Mouse (Mus musculus): ENCODE measurements around the gene Rin1.
"Not testable (repeated sequence)": the region's sequence is repeated elsewhere in the genome, so short reads cannot be mapped to it uniquely, and the experiment has no call there.

Gene Rin1

GRCm38 (mm10) chr19:5050047-5050905 is at the start of gene Rin1:
Rin1 (plus strand) TSS chr19:5050481.
- DNase-seq (ENCODE audit: low spot score): no peak

- DNase-seq (ENCODE audit: low spot score): peak; percentile 83
These were observed 48.4 kb upstream of the Rin1 start for GRCm38 (mm10) chr19:5001666-5002406.

GRCm38 (mm10) chr19:5003644-5004043 is 46.6 kb upstream of the Rin1 start:
- DNase-seq (ENCODE audit: low spot score): not testable (repeated sequence)

DNA sequence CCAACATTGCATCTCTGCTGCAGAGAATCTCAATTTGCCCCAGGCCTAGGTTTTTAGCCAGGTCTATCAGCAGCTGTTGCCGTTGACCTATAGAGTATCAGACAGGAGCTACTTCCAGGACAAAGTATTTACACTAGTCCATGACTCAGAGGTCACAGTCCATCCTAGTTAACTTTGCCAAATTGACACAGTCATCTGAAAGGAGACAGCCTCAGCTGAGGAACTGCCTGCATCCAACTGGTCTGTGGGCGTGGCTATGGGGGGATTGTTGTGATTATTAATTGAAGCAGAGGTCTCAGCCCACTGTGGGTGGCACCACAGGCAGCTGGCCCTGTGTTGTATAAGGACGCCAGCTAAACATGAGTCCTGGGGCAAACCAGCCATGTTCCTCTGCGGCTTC is 45.4 kb upstream of the Rin1 start:
- no peak for DNase-seq (ENCODE audit: low spot score)

DNA sequence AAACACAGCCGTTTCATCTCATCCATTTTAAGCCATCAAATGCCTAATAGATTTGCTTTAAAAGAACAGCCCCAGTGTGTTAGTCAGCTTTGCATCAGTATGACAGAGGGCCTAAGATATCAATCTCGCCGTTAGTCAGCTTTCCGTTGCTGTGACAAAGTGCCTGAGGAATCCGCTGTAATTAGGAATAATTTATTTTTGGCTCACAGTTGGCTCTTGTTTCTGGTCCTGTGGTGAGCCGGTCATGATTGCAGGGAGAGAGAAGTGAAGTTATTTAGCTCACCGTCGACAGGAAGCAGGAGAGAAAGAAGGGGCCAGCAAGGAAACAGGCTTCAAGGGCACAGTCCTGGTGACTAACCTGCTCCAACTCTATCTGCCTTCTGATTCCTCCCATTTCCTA is 37.1 kb upstream of the Rin1 start:
- DNase-seq (ENCODE audit: low spot score): no peak

DNA sequence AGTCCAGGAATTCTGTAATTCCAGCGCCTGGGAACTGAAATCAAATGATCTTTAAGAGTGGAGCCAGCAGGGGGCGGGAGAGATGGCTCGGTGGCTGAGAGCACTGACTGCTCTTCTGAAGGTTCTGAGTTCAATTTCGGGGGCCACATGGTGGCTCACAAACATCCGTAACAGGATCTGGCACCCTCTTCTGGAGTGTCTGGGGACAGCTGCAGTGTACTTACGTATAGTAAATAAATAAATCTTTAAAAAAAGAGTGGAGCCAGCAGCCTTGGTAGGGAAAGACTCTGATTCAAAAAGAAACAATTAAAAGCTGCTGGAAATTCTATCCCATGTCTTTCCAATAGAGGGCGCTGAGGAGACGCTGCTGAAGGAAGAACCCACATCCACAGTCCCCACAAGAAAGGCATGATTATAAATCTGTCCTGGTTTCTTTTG is 35.3 kb upstream of the Rin1 start:
- DNase-seq (ENCODE audit: low spot score): peak; percentile 66

DNA sequence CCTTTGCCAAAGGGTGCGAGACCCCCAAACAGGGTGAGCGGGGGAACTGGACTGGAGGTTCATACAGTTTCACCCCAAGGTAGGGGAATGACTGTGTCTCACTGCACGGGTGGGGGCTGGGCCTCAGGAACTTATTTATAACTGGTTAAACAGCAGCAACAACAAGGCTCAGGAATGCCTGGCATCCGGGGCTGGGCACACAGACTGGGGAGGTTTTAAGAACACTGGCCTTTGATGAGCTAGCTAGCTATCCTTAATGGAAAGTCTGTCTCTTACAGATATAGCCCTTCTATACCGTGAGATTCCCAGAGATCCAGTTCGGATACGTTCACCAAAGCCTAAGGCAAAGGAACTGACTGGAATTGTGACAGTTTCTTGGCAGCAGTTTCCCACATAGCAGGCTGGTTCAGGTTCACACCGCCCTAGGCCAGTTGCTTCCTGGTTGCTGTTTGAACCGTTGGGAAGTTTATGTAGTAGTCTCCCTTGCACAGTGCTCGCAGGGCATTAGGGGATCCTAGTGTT is 34.0 kb upstream of the Rin1 start:
- no peak for DNase-seq (ENCODE audit: low spot score)

GRCm38 (mm10) chr19:5016782-5017181 is 33.5 kb upstream of the Rin1 start:
- DNase-seq (ENCODE audit: low spot score): peak; percentile 83

- DNase-seq (ENCODE audit: low spot score): no peak
These were observed 32.7 kb upstream of the Rin1 start for GRCm38 (mm10) chr19:5017611-5018010.

- no peak for DNase-seq (ENCODE audit: low spot score)
These were observed 32.1 kb upstream of the Rin1 start for GRCm38 (mm10) chr19:5018191-5018590.

- DNase-seq (ENCODE audit: low spot score): no peak
These were observed 28.9 kb upstream of the Rin1 start for GRCm38 (mm10) chr19:5021416-5021815.

DNA sequence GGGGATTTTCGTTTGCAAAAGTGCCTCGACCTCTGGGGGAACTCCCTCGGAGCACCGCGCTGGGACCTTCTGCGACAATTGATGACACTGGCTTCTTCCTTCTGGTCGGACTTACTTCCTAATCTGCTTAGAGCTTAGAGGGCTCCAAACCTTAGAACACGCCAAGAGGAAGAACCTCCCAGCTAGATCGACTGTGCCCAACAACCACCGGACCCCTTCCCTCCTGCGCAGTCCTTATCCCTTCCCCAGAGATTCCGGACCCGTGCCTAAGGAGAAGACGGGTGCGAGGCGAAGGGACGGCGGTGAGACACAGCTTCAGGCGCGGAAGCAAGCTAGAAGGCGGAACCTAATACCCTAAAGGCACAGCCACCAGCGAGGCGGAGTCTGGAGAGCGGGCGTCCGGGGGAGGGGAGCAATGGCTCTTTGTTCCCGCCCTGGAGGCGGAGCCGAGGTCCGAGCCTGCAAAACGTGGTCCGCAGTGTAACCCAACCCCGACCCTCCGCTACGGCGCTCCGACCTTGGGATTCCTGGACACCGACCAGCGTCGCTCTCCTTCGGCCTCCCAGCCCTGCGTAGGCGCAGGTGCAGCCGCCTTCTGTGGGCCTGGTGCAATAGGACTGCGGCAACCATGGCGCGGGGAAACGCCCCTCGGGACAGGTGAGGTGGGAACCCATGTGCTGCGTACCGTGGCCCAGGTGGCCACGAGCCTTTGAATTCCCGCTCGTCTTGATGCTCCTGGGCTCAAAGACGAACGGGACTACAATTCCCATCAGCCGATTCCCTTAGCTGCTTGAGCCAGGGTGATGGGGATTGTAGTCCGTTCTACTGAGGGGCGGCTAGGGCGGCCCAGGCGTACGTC is 26.4 kb upstream of the Rin1 start, which contains the start of gene Slc29a2:
TSS of gene Slc29a2 (plus strand) at position 240 of the 859 bp plus-strand sequence.
- DNase-seq (ENCODE audit: low spot score): peak; percentile 95

DNA sequence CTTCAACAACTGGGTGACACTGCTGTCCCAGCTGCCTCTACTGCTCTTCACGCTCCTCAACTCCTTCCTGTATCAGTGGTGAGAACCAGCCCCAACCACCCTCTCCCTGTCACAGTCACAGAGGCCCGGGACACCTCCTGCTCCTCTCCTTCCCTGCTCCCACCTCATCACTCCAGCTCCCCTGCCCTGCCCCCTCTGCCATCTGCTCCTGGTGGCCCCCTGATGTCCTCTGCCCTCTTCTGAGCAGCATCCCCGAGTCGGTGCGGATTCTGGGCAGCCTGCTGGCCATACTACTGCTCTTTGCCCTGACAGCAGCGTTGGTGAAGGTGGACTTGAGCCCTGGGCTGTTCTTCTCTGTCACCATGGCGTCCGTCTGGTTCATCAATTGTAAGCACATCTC is 24.2 kb upstream of the Rin1 start:
- no peak for DNase-seq (ENCODE audit: low spot score)

- DNase-seq (ENCODE audit: low spot score): no peak
These were observed 17.6 kb upstream of the Rin1 start for GRCm38 (mm10) chr19:5032686-5033085.

DNA sequence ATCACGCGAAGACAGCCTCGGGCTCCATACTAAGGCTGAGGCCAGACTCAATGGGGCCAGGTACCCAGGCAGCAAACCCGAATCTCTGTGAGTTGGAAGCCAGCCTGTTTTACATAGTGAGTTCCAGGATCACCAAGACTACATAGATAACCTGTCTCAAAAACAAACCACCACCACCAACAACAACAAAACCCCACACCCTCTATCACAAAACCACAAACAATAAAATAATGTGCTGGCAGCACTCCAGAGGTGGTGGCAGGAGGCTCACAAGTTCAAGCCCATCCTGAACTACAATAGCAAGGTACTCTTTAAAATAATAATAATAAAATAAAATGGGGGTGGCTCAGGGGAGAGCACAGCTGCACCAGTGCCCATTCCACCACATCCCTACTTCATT is 13.7 kb upstream of the Rin1 start:
- DNase-seq (ENCODE audit: low spot score): no peak

- DNase-seq (ENCODE audit: low spot score): peak; percentile 86
These were observed 12.4 kb upstream of the Rin1 start for GRCm38 (mm10) chr19:5037678-5038571.

- DNase-seq (ENCODE audit: low spot score): peak; percentile 92
These were observed 11.5 kb upstream of the Rin1 start, which contains the start of the genes B4gat1 and AC124502.3 for GRCm38 (mm10) chr19:5038709-5039156. B4gat1 (plus strand) TSS chr19:5038826. AC124502.3 (plus strand) TSS chr19:5038891.

- no peak for DNase-seq (ENCODE audit: low spot score)
These were observed 10.8 kb upstream of the Rin1 start for GRCm38 (mm10) chr19:5039301-5040114.

- DNase-seq (ENCODE audit: low spot score): peak; percentile 94
These were observed 9.3 kb upstream of the Rin1 start, which contains the start of gene Brms1 for GRCm38 (mm10) chr19:5040862-5041523. Brms1 (plus strand) TSS chr19:5041354.

Data from testis, postnatal 10 days (tissue).